Mouse (Mus musculus): Measurements from ENCODE around the gene Gm20388. TPM values are rescaled to one million over a fixed set of nuclear protein-coding genes. Genes with fewer than 3 reads are reported as not detected.

The Gm20388 gene
- total RNA-seq, 2 experiments from 2014 or later: 8.8 TPM

- no peak for DNase-seq (ENCODE audit: extremely low spot score in 1 of 2, low spot score in 1 of 2)
Observed at GRCm38 (mm10) chr8:120505619-120506310, 595.1 kb downstream of the Gm20388 start.

DNA sequence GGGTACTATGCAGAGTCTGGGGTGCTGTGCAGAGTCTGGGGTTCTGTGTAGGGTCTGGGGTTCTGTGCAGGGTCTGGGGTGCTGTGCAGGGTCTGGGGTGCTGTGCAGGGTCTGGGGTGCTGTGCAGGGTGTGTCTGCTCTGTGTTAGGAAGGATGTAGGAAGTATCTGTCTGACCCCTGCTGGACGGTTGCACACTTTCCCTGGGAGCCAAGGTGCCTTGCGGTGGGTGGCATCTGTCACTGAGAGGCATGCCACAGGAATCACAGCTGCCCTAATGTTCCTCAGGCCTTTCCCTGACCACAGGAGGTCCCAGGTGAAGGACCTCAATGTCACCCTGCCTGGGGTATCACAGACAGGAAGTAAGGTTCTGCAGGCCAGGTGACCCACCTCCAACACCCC lies 595.9 kb downstream of the Gm20388 start:
- no peak for DNase-seq (ENCODE audit: extremely low spot score in 1 of 2, low spot score in 1 of 2)

DNA sequence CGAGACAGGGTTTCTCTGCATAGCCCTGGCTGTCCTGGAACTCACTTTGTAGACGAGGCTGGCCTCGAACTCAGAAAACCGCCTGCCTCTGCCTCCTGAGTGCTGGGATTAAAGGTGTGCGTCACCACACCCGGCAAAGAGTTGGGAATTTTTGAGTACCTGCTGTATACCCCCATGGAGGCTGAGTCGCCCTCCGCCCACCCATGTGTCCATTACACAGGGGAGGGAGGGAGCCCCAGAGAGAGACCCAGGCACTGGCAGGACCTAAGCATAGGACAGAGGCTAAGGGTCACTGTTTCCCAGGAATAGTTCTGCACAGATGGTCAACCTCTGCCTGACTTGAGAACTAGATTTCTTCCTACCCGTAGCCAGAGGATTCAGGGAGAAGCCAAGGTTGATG lies 596.6 kb downstream of the Gm20388 start:
- DNase-seq (ENCODE audit: extremely low spot score in 1 of 2, low spot score in 1 of 2): no peak

- no peak for DNase-seq (ENCODE audit: extremely low spot score in 1 of 2, low spot score in 1 of 2)
Observed at GRCm38 (mm10) chr8:120509136-120510034, 598.7 kb downstream of the Gm20388 start.

GRCm38 (mm10) chr8:120510035-120510416 lies 599.4 kb downstream of the Gm20388 start:
- no peak for DNase-seq (ENCODE audit: extremely low spot score in 1 of 2, low spot score in 1 of 2)

DNA sequence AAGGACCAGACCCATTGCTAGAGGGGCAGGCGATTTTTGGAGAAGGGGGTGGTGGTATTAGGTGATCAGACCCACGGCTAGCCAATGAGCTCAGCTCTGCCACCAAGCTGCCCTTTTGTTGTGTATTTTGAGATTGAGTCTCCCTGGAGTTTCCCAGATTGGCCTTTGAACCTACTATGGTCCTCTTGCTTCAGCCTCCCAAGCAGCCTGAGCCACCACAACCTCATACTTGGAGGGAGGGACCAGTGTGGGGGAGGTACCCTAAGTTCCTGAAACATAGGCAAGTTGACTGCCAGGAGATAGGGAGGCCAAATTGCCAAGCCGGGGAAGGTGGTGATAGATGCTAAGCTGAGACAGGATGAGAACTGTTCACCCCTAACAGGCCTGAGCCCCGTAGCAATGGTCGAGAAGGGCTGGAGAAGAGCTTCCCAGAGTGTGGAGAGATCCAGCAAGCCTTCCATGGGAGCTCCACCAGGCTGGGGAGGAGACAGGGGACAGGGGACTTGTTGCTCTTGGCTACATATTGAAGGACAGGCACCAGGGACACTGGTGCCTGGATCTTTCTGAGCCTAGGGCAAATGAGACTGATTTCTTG lies 600.3 kb downstream of the Gm20388 start:
- DNase-seq (ENCODE audit: extremely low spot score in 1 of 2, low spot score in 1 of 2): no peak

GRCm38 (mm10) chr8:120511737-120512136 lies 601.1 kb downstream of the Gm20388 start:
- DNase-seq (ENCODE audit: extremely low spot score in 1 of 2, low spot score in 1 of 2): no peak

DNA sequence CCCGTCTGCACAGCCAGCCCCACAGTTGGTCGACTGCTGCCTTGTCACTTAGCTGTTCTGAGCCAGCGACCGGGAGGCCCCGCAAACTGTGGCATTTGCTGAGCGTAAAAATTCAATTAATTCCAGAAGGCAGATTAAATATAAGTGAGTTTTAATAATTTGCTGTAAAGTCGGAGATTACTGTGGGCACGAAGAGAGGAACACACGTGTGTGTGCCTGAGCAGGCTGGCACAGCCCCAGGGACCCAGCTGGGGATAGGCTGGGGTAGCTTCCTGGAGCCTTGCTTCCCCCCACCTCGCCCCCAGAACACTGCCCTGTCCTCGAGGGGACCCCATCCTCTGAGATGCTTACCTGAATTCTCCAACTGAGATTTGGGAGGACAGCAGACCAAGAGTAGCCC lies 601.7 kb downstream of the Gm20388 start:
- no peak for DNase-seq (ENCODE audit: extremely low spot score in 1 of 2, low spot score in 1 of 2)

- no peak for DNase-seq (ENCODE audit: extremely low spot score in 1 of 2, low spot score in 1 of 2)
Observed at GRCm38 (mm10) chr8:120513145-120513544, 602.5 kb downstream of the Gm20388 start.

- DNase-seq (ENCODE audit: extremely low spot score in 1 of 2, low spot score in 1 of 2): no peak
Observed at GRCm38 (mm10) chr8:120513638-120514461, 603.2 kb downstream of the Gm20388 start.

GRCm38 (mm10) chr8:120515214-120515613 lies 604.6 kb downstream of the Gm20388 start:
- no peak for DNase-seq (ENCODE audit: extremely low spot score in 1 of 2, low spot score in 1 of 2)

DNA sequence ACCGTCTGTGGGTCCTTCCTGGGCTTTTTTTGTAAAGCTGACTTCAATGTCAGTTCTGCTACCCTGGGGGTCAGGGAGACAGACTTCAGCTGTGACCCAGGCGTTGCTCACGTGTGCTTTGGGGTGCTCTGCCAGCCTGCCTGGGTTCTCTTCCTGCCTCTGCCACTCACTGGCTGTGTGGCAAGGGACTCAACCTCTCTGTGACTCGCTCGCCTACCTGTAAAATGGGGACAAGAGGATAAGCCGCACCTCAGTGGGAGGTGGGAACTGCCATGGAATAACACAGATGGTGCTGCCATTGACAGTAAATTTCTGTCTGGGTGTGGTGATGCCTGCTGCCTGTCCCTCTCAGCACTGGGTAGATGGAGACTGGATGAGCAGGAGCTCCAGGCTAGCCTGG lies 605.0 kb downstream of the Gm20388 start:
- no peak for DNase-seq (ENCODE audit: extremely low spot score in 1 of 2, low spot score in 1 of 2)

DNA sequence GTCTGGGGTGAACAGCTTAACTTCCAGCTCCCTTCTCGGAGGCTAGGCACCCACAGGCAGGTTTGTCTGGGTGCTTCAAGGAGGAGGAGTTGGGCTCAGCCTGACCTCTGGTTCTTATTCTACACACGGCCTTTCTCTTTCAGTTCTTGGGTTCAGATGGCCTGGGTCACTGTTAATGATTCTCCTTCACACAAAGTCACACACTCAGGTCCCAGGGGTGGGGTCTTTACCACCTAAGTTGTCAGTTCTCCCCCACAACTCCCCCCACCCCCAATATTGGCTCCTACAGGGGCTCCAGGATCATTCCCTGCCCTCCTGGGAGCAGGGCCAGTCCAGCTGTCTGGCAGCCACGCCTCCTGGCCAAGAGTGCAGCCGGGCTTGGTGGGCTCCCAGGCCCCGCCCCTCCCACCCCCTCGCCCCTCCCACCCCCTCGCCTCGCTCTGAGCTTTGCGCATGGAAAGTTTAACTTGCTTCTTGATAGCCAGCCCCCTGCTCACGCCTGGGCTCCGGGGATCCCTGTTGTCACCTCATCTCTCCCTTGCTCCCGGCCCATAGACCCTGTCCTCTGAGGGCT lies 605.6 kb downstream of the Gm20388 start:
- DNase-seq (ENCODE audit: extremely low spot score in 1 of 2, low spot score in 1 of 2): no peak

GRCm38 (mm10) chr8:120517666-120518410 lies 607.2 kb downstream of the Gm20388 start:
- no peak for DNase-seq (ENCODE audit: extremely low spot score in 1 of 2, low spot score in 1 of 2)

- DNase-seq (ENCODE audit: extremely low spot score in 1 of 2, low spot score in 1 of 2): no peak
Observed at GRCm38 (mm10) chr8:120518736-120519534, 608.3 kb downstream of the Gm20388 start.

- DNase-seq (ENCODE audit: extremely low spot score in 1 of 2, low spot score in 1 of 2): no peak
Observed at GRCm38 (mm10) chr8:120520287-120520686, 609.6 kb downstream of the Gm20388 start.

DNA sequence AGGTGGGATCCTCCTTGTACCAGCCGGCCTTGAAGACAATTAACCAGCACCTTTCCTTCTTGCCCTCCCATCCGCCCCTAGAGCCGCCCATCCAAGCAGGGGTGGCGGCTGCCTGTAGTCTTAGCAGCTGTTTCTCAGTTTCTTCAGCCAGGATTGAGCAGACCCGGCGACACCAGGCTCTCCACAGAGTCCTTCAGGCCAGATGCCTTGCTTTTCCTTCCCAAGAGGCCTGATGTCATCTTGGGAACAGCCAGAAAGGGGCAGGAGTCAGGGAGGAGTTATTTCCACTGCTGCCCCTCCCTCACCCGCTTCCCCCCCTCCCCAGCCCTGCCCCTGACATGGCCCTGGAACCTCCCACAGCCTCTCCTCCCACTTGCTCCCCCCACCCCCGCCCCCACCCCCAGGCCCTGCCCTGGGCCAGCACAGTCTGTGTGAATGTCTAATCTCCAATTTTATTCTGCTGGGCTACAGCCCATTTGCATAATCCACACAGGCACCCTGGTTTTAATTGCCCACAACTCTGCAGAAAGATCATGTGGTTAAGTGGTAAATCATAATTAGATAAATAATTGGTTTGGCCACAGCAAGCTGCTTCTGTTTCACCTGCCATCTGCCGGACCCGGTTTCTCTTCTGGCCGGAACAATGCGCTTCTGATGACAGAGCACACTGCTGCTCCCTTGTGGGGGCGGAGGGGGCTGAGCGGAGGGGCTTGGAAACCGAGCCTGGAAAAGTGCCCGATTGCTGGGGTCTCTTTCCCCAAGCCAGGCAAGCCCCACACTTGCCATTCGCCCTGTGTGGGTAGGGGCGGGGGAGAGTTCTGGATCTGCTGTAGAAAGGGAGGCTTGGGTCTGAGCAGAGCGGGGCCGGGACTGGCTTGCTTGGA lies 610.3 kb downstream of the Gm20388 start:
- no peak for DNase-seq (ENCODE audit: extremely low spot score in 1 of 2, low spot score in 1 of 2)

DNA sequence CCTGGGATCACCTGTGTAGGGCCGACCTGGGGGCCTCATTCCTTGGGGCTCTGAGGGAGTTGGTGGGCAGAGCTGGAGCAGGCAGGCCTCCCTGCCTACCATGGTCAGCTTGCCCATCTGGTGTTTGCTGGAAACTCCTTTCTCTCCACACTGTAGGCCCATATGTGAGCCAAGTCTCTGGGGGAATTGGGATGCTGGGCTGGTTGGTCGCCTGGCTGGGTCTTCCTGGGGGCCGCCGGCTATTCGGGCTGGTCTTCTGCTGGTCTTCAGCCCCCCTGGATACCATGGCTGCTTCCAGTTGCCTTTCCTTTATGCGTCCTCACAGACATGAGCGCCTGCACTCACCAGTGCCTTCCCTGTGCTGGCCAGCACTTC lies 610.9 kb downstream of the Gm20388 start:
- DNase-seq (ENCODE audit: extremely low spot score in 1 of 2, low spot score in 1 of 2): no peak
